Mouse (Mus musculus) left cerebral cortex, postnatal 4 days (tissue): ENCODE results near the gene Serpina6. TPM values are rescaled to one million over a fixed set of nuclear protein-coding genes. Genes with fewer than 3 reads are reported as not detected.
"Not testable (repeated sequence)": the region's sequence is repeated elsewhere in the genome, so short reads cannot be mapped to it uniquely, and the experiment has no call there.

Source experiments
- DNase-seq: peaks from one replicate; pipeline ENCODE4 v3.0.0-alpha.2; 2022
- intact Hi-C: fragments of 180-260 bp; cut with DNase I; formaldehyde crosslinking; loops from one replicate; pipeline ENCODE4 v1.15.1; 2025
- total RNA-seq, 2 experiments: library from RNA; stranded (reverse); gene quantifications; 2 replicates each; pipeline ENCODE4 v1.2.3; 2021

Serpina6 gene
- not detected for total RNA-seq

DNA sequence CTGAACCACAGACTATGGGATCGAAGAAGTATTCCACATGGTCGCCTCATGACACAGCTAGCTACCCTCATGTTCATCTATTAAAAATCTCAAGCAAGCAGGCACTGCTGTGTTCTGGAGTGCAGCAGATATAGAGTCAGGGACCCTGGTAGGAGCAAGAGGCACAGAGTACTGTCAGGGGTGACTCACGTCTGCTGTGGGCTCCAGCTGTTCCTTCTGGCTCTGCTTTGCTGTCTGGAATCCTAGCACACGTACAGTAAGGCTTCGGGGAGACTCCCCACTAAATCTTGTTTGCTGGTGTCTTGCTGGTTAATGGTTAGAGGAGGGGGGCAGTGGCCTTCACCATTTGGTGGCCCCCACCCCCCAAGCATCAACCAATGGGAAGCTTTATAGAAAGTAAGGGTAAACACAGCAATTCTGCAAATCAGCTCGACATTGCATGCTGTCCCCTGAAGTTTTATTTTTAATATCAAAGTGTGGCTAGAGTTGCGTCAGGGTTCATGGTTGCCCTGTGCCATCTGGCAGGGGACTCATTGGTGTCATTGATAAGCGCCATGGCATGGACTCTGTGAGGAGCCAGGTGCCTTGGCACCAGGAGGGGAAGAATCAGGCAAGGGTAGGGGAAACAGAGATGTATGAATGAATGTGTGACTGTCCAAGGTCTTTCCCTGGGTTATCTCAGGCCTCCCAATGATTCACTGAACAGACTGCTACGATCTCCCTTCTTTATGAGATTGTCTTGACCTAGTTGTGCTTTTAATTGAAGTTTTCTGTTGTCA is at the start of gene Serpina6:
Gene Serpina6, minus strand, starts transcription at position 365 of the 779 bp plus-strand sequence.
- intact Hi-C loops = no loop called here
- DNase-seq = no peak

DNA sequence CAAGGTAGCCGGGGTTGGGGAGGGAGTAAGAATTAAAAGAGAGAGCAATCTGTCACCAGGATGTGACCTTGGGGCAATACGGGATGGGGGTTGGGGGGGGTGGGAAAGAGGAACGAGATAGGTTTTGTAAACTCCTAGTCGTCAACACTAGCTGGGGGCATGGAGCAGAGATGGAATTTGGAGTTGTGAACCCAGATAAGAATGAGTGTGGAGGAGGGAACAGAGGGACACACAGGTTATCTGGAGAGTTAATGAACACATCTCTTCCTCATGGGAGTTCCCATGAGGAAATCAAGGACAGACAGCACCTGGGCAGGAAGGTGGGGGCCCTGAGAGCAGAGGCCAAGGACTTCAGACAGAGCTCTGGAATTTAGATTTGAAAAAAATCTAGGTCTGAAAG is 49.1 kb upstream of the Serpina6 start:
- DNase-seq = no peak
- intact Hi-C loops = no loop called here

DNA sequence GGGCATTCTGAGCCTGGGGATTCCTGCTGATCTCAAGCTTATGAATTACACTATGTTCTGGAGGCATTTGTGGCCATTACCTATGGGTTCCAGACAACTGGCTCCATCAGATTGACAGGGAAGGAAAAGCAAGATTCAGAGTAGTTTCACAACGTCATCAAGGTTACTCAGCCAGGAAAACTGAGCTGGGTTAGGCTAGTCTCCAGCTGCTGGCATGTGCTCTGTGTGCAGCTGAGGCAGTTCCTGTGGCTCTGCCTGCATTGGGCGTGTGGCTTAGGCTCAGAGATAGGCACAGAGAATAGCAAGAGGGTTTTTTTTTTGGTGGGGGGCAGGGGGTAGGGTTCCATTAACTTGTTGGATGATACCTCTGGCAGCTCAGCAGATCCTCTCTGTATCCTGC is 48.5 kb upstream of the Serpina6 start:
- intact Hi-C loops = no loop called here
- DNase-seq = no peak

GRCm38 (mm10) chr12:103700144-103700750 is 43.2 kb upstream of the Serpina6 start:
- DNase-seq = no peak
- intact Hi-C loops = no loop called here

DNA sequence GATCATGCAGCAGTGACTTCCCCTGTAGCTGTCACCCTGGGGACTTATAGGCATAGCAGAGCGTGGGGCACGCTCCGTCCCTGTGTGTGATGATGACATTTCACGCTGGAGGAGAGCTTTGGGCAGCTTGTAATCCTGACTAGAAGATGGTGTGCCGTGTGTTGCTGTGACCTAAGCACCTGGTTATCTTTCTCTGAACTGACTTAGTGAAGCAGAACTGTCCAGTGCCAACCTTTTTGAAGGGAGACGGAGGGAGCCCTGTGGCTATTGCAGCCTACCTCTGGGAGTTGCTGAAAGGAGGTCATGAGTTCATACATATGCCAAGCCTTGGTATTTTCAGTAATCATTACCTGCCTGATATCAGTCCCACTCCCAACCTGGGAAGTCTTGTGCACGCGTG is 38.4 kb upstream of the Serpina6 start, which contains the start of gene Serpina1f:
Gene Serpina1f, minus strand, starts transcription at position 101 of the 400 bp plus-strand sequence.
- no peak for DNase-seq
- intact Hi-C loops = no loop called here

DNA sequence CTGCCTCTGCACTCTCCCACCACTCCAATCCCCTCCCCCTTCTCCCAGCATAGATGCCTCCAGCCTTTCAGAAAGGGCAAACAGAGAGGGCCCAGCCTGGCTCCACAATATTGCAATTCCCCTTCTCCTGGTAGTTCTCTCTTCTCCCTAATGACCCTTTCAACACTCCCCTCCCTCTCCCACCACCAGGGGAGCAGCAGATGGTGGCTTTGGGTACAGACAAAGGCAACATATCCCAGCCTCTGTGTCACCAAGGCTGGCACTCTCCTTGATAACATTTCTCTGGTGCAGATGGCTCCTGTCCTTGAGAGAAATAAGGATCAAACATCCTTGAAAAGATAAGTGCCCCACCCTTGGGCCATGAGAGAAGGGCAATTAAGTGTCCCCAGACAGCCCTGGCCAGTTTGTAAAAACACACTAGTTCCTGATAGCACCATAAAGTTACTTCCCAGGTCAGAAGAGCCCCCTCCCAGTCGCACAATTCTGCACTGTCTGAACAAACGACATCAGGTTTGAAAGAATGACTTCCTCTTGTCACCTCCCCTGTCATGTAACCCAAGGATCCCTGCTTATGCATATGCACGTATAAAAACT is 31.3 kb upstream of the Serpina6 start:
- DNase-seq = peak; percentile 15

GRCm38 (mm10) chr12:103687021-103687420 is 30.0 kb upstream of the Serpina6 start:
- no peak for DNase-seq
- intact Hi-C loops = no loop called here

More for the DNA sequence above, 31.3 kb upstream of the Serpina6 start:
- intact Hi-C loops = no loop called here

GRCm38 (mm10) chr12:103686050-103686449 is 29.0 kb upstream of the Serpina6 start:
- intact Hi-C loops = no loop called here
- no peak for DNase-seq

DNA sequence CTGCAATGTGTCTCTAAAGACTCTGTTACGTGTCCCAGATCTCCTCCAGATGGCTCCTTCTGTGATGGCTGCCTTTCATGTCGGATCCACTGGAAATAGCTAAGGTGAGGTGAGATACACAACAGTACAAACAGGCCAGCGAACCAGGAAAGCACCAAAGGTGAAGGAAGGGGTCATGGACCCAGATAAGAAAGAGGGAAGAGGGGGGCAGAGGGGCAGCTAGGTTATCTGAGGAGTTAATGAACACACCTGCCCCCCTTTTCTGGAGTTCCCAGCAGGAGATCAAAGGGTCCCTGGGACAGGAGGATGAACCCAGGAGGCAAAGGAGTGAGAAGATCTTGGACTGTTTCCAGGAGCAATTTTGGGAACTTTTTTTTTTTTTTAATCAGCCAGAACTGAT is 28.4 kb upstream of the Serpina6 start:
- DNase-seq = no peak

GRCm38 (mm10) chr12:103683775-103684174 is 26.8 kb upstream of the Serpina6 start:
- no peak for DNase-seq
- intact Hi-C loops = no loop called here

More for the DNA sequence above, 28.4 kb upstream of the Serpina6 start:
- intact Hi-C loops = no loop called here

- intact Hi-C loops = no loop called here
- no peak for DNase-seq
These were observed 24.7 kb upstream of the Serpina6 start for GRCm38 (mm10) chr12:103681739-103682138.

- intact Hi-C loops = no loop called here
- no peak for DNase-seq
These were observed 24.2 kb upstream of the Serpina6 start for GRCm38 (mm10) chr12:103681169-103681568.

DNA sequence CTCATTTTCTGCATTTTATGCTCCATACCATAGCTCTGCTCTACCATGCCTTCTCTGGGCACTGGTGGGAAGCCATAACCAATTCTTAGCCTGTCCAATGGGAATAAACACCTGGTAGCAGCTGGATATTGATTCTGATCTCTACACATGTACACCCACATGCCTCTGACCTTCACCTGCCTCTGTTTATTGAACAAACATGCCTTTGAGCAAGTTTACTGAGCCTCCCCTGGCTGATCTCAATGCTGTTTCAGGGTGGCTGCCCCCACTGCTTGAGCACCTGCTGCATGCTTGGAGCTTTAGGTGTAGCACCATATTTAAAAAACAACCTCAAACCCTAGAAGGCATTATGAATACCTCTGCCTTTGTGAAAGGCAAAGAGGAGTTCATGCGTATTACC is 22.8 kb upstream of the Serpina6 start:
- DNase-seq, intact Hi-C loops: not testable (repeated sequence)

GRCm38 (mm10) chr12:103676039-103676438 is 19.0 kb upstream of the Serpina6 start, which contains the start of gene Serpina16:
Serpina16 (minus strand) TSS chr12:103676139.
- intact Hi-C loops = no loop called here

DNA sequence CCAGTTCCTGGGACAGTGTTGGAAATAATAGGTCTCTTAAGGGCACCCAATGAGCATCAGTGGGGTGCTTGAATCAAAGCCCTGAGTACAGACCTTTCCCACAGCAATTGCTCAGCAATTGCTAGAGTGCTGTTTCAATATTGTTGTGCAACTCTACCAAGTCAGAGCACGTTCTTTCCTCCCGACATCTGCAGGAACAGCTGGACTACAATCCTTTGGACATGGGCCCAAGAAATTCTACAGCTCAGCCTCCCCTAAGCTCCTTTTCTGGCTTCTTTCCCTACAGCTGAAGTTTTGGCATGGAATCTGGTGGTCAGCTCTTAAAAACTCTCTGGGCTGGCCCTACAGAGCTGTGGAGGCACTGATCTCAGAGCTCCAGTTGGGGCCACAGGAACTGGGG is 16.2 kb upstream of the Serpina6 start:
- intact Hi-C loops = no loop called here
- no peak for DNase-seq

More at GRCm38 (mm10) chr12:103676039-103676438, 19.0 kb upstream of the Serpina6 start, which contains the start of gene Serpina16:
- DNase-seq = no peak

DNA sequence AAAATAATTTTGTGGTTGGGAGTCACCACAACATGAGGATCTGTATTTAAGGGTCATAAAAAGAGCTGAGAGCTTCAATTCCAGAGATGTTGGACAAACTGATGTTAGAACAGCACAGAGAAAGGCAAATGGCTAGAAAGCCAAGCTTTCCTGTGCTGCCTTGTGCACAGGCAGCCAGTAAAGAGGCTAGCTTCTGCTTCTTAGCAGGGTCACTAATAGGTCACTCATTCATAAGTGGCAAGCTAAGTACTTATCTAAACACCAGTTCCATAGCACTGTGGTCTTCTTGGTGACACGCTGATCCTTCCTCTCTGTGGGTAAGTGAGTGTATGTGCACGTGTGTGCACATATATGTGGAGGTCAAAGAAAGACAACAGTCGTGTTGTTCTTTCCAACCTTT is 14.5 kb upstream of the Serpina6 start:
- DNase-seq = no peak
- intact Hi-C loops = no loop called here

- intact Hi-C loops = no loop called here
- no peak for DNase-seq
These were observed 14.0 kb upstream of the Serpina6 start for GRCm38 (mm10) chr12:103670964-103671363.

- intact Hi-C loops = no loop called here
- peak; percentile 73 for DNase-seq
These were observed 13.3 kb upstream of the Serpina6 start for GRCm38 (mm10) chr12:103670344-103670743.

DNA sequence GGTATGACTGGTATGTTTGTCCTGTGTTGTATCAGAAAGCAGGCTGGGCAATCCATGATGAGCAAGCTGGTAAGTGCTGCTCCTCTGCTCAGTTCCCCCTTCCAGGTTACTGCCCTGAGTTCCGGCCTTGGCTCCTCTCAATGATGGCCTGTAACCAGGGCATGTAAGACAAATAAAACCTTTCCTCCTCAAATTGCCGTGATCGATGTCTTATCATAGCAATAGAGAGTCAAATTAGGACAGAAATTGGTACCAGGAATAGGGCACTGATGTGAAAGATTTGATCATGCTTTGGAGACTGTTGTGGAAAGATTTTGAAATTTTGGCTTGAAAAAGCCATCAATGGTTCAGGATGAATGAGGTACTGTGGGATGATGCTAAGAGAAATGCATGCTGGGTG is 8.3 kb upstream of the Serpina6 start:
- intact Hi-C loops = no loop called here
- no peak for DNase-seq

DNA sequence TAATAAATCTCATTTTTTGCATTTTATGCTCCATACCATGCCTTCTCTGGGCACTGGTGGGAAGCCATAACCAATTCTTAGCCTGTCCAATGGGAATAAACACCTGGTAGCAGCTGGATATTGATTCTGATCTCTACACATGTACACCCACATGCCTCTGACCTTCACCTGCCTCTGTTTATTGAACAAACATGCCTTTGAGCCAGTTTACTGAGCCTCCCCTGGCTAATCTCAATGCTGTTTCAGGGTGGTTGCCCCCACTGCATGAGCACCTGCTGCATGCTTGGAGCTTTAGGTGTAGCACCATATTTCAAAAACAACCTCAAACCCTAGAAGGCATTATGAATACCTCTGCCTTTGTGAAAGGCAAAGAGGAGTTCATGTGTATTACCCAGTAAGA is 5.0 kb upstream of the Serpina6 start:
- DNase-seq, intact Hi-C loops: not testable (repeated sequence)

DNA sequence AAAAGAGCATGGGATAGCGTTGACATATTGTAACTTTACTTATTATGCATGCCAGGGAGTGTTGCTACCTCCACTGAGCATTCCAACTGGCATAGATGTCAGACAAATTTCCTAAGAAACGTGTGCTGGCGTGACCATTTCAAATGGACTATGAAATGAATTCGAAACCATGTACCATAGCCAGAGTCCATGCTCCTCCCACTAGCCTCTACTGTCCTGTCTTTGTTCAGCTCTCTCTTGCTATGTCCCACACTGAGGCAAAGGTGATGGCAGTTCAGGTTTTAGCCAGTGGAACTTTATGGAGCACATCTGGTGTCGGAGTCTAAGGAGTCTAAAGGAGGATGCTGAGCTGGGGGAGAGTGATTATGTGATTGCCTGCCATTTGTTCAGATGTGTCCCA is 3.1 kb upstream of the Serpina6 start:
- intact Hi-C loops = no loop called here
- DNase-seq = no peak

GRCm38 (mm10) chr12:103659171-103659570 is 2.2 kb upstream of the Serpina6 start:
- no peak for DNase-seq
- intact Hi-C loops = no loop called here
